Mouse (Mus musculus): ENCODE measurements around the gene Hsf2bp. TPM values are rescaled to one million over a fixed set of nuclear protein-coding genes. Genes with fewer than 3 reads are reported as not detected.

The Hsf2bp gene
- total RNA-seq, 2 experiments from 2014 or later: 0.95 to 0.98 TPM

DNA sequence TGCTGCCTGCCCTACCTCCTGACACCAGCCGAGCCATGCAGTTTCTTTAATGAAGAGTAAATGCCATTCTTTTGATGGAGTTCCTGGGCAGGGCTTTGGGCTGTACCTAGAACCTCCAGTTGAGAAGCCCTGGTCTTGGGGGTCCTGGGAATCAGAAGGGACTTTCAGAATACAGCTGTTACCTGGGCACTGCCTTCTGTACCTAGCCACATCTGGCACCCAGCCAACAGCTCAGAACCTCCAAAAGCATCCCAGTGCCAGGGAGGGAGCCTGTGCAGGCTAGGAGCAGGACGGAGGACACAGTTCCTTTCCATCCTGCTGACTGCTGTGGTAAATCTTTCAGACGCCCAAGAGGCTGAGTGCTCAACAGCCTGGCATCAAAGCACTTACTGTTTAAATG, 100.3 kb downstream of the Hsf2bp start:
- peak; percentile 17 for DNase-seq

DNA sequence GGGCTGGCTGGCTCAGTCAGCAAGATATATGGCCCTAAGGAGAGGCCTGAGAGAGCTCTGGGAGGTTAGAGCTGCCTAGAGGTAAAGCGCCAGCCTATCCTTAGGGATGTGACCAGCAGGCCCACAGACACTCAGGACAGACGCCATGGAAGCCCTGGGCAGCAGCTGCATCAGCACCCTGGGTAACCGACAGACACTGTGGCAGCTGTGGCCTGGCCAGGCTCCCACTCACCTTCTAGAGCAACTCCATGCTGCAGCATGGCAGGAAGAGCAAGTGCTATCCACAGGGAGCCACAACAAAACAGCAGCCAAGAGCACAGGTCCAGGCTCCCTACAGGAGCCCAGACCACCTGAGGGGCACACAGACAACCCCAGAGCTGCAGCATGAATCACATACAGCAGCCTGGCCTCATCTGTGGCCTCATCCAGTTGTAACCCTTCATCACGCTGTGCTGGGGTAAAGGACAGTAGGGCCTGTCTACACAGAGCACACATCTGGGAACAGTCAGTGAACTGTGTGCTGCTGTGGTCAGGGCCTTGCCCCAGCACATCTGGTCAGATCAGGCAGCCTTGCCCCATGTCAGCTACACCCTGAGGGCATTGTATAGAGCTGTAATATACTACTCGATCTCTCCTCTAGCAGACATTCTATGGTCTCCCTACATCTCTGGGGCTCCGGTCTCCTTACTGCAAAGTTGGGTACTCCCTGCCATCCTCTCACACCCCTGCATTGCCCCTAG, 100.9 kb downstream of the Hsf2bp start:
- DNase-seq: peak; percentile 2

DNA sequence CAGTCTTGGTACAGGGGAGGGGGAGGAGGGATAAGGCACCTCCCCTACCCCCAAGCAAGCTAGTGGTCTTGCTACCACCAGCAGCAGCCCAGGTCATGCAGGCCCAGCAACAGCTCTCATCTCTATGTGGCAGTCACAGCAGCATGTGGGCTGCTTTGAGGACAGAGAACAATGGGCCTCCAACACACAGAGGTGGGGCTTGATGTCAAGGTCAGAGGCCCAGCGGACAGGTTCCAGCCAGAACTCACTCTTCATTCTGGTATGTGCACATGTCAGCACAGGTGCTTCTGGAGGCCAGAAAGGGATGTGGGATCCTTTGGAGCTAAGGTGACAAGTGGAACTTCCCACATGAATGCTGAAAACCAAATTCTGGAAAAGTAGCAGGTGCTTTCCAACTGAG, 102.2 kb downstream of the Hsf2bp start:
- DNase-seq: peak; percentile 3

DNA sequence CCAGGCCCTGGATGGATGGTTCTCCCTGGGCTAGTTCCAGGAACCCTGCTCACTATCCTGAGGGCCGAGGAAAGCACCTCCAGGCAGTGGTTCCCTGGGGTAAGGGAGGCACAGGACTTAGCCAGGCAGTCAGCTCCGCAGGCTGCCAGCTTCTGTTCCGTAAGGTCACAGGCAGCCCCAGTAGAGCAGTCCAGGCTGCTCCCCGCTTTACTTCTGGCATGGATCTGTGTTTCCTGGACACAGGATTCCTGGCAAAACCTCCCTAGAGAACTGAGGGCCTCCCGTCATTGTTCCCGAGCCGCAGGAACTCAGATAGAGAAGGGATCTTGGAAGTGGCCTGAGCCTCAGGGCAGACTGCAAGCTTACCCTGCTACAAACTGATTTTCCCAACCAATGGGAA, 104.7 kb downstream of the Hsf2bp start:
- DNase-seq: peak; percentile 59

DNA sequence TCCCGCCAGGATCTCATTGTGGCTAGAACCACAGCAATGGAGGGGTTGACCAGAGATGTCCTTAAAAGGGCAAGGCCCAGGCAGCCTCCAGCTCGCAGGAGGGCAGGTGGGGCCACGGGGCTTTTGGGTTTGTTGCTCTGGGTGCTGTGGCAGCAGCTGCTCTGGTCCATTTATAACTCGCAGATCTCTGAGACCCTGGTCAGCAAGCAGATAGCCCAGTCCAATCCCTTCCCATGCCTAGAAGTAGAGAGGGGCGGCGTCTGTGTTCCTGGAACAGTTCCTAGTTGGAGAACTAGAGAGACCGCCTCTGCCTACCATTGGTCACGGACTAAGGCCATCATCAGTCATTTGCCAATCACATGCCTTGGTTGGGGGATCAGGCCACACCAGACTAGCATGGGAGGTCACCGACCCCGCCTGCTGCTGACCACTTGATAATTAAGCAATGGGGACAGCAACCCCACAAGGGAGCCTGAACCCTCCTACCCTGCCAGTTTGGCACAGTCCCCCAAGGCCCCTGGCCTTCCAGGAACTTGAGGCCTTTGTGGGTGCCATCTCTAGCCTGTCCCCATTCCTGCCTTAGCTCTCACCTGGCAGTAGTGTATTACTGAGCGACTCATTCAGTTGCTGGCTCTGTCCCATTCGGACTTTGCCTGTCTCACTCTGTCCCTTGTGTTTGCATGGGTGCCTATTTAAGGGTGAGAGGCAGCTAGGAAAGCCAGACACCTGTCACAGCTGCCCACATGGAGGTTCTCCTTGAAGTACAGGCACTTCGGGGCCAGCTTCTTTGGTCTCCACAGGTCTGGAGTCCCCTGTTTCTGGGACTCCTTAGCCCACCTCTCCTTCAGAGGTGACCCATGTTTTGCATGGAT, 106.1 kb downstream of the Hsf2bp start:
- DNase-seq: peak; percentile 60

- no peak for DNase-seq
Measured at GRCm38 (mm10) chr17:31929032-31929431, 107.1 kb downstream of the Hsf2bp start.

DNA sequence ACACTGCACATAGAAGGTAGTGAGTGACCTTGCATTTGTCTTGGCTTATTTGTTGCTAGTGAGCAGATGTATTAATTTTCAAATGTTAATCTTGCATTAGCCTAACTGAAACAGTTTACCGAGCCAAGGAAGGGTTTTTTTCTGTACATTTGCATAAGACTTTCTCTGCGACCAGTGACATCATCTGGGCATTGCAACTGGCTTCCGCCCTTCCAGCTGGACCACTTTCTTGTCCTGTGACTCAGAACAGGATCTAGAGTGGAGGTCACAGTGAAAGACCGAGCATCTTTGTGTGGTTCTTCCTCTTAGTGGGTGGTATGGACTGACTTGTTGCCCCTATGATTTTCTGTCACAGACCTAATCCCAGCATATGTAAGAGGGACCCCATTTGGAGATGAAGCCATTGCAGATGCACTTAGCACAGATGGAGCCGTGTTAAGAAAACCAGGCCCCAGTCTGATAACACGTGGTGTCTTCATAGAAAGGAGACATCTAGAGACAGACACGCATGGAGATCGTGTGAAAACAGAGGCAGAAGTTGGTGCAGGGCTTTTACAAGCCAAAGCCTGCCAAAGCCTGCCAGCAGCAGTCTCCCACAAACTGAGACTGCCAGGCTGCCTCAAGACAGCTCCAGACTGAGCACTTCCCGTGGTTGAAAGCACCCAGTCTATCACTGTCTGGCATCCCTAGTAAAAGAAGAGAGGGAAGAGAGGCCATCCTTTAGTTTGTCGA, 108.1 kb downstream of the Hsf2bp start:
- no peak for DNase-seq

GRCm38 (mm10) chr17:31924229-31924628, 111.9 kb downstream of the Hsf2bp start:
- no peak for DNase-seq

DNA sequence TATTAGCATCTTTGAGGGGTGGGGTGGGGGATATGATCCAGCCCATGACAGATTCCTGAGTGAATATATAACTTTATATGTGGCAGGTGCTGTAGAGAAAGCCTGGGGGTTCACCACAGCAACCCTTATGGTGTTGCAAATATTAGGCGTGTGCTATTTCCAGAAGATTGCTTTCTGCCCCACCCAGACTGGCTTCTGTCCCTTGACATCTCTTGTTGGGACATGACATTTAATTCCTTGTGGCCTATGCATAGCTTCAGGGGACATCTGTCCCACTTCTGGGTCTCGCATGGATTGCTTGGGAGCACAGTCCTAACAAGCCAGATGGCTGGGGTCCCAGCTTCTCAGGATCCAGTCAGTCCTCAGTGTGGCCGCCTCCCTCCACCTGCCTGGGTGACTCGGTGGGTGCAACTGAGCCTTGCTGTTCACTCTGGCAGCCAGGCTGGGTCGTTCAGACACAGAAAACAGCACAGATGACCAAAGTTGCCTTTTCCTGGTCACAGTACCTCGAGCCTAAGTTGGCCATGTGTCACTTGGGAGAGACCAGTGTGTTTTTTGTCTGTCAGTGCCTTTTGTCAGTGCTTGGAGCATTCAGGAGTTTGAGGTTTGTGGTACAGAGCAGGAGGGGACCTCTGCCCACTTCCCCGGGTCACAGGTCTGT, 112.7 kb downstream of the Hsf2bp start:
- DNase-seq: no peak

DNA sequence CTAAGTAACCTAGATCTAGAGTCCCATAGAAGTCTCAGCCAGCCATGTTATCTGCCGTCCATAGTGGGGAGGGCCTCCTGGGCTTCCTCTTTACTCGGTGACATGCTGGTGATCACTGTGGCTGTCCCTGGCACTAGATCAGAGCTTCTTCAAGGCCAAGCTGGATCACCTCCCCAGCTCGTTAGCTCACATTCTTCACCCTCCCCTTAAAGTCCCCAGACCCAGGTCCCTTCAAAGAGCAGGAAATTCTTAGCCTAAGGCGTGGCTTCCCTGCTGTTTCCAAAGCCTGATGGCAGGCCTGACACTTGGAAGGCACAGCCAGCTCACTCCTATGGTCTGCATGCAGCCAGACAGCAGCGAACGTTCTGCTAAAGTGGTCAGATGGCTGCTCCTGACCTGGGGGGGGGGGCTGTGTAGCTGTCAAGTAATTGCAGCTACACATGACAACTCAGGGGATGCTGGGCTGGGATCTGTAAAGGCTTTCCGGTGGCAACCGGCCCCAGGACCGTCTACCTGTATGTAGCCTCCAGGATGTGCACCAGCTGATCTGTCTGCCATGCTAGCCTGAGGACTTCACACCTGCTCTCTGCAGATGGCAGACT, 115.5 kb downstream of the Hsf2bp start:
- DNase-seq: peak; percentile 43

GRCm38 (mm10) chr17:31919599-31919998, 116.5 kb downstream of the Hsf2bp start:
- DNase-seq: no peak

GRCm38 (mm10) chr17:31918374-31918773, 117.8 kb downstream of the Hsf2bp start:
- no peak for DNase-seq

GRCm38 (mm10) chr17:31916461-31916775, 119.7 kb downstream of the Hsf2bp start:
- peak; percentile 55 for DNase-seq

DNA sequence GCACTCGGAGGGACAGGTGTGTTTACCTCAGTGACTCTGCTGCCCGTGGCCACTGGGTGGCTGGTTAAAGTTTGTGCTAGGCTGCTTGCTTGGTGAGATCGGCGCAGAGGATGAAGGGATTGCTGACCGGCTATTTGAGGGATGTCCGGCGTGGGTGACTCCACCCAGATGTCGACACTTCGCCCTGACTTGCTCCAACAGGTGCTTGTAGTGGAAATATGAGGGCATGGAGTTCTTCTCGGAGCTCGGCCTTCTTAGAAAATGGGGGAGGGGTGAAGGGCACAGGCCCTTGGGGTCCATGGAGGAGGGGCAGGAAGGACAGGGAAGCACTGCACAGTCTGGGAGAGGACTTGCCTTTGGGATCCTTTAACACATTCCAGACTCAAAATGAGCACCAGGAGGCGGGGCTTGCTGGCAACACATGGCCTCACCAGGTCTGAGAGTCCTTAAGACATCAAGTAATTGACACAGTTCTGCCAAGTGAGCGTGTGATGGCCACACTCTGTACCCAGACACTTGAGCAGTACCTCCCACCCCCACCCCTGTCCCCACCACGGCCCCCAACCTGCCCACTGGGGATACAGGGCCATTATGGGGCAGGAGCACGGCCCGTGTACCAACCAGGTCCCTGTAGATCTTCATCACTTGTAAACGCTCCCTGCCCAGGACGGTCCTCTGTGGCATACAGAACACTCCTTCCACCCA, 120.2 kb downstream of the Hsf2bp start:
- no peak for DNase-seq

- DNase-seq: no peak
Measured at GRCm38 (mm10) chr17:31914323-31914722, 121.8 kb downstream of the Hsf2bp start.

DNA sequence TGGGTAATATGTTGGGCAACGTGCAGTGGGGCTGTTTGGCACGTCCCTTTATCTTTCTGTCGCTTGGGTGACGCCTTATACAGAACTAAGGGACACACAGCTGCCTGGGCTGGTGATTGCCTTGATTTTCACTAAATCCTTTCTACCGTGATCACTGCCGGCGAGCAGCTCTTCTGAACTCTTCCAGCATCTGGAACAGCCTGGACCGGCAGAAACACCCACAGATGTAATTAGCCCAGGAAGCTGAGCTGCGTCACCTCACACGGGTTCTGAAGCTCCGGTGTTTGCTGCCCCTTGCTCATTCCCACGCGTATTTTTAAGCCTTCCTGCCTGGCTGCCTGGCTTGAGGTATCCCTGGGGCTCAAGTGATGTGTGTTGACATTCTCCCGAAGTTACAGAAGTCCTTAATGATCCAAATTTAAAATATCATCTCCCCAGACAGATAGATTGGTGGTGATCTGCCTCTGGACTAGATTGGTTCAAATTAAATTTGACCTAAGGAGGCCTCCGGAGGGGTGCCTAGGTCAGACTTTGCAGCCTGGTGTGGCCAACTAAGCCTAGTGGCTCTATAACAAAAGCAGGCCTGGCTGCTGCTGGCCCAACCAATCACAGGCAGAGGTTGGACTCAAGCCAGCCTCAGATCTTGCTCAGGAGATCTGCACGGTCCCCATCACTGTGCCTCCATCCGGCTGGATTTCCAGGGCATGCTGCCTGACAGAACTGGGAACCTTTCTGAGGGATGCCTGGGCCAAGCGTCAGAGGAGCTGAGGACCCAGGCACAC, 123.1 kb downstream of the Hsf2bp start:
- peak; percentile 57 for DNase-seq

DNA sequence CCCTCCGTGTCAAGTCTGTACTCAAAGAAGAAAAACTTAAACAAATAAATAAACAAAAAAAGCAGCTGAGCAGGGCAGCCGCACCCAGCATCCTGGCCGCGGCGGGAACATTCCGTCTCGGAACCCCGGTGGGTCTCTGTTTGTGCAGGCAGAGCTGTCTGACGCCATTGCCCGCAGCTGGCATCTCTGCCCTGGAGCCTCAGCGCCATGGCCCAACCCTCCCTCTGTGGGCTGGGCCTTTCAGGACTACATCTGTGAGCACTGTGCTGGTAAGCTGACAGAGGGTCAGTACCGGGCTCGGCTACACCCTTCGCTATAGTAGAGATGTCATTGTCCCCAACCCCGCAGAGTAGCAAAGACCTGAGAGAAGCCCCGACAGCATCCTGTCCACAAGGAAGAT, 123.8 kb downstream of the Hsf2bp start:
- no peak for DNase-seq

- no peak for DNase-seq
Measured at GRCm38 (mm10) chr17:31908966-31909365, 127.2 kb downstream of the Hsf2bp start.

DNA sequence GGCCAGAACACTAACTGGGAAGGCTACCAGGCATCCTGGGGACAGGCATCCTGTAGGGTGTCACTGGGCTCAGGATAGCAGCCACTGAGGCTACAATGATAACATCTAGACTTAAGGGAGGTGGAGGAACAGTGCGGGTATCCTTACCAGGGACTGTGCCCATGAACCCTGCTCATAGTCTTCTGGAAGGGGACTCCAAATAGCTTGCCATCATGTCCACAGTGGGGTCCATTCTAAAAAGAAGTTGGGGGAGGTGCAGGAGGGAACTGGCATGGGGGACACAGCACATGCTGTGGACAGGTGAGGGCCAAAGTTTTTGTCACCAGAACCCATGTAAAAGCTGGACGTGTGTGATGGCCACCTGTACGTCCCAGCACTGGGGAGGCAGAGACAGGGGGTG, 129.7 kb downstream of the Hsf2bp start:
- peak; percentile 4 for DNase-seq

GRCm38 (mm10) chr17:31905791-31906211, 130.3 kb downstream of the Hsf2bp start:
- DNase-seq: peak; percentile 66

Measured in heart, postnatal 4 days (tissue).